Mouse (Mus musculus): ENCODE data around the gene Mast4. TPM values are rescaled to one million over a fixed set of nuclear protein-coding genes. Genes with fewer than 3 reads are reported as not detected.

The Mast4 gene
- total and polyA plus RNA-seq, 3 experiments, result 0.04 to 1.1 (median 0.23) TPM

DNA sequence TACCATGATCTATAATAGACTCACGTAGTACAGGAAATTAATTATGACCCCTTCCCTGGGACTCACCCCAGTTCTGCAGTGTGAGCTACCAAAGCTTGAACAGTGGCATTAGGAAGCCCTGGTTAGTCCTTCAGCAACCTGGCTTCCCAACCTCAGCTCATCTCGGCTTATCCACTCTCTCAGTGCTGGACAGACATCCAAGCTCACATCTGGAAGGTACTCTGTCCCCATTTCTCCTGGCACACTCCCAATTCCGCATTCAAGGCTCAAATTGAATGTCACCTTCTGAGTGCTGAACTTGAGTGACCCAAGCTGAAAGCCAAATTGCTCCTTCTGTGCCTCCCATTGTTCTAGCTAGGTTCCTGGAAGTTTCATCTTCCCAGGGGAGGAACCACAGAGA, 76.2 kb downstream of the Mast4 start:
- Histone ChIP-seq H3K27me3 (ENCODE audit: insufficient read depth, low read length) (peaks cover 10% of the 10 kb centered on the region; the same call in 1 of the 2 replicates), H3K36me3 (replicated peaks) (no peaks in the 10 kb centered on the region), H3K9me3 (replicated peaks) (no peaks in the 10 kb centered on the region), H3K4me3 (ENCODE audit: low read depth, low read length) (no peak overlapping the region), H3K4me1 (ENCODE audit: insufficient read depth, low read depth, low read length) (peaks cover 2% of the 10 kb centered on the region; the same call in 1 of the 2 replicates)
- ATAC-seq (ENCODE audit: extremely low read depth, insufficient number of reproducible peaks, low FRiP score, poor library complexity, severe bottlenecking) (no peak), DNase-seq (ENCODE audit: low spot score) (no peak)
- TF ChIP-seq TAL1 (conservative IDR thresholded peaks at IDR 0.05; ENCODE audit: low read depth, low read length) (no peak), POLR2AphosphoS5 (IDR thresholded peaks at IDR 0.05; ENCODE audit: insufficient replicate concordance, low read depth, low read length) (no peak), GATA2 (IDR thresholded peaks at IDR 0.05; ENCODE audit: borderline replicate concordance, low read depth, low read length) (no peak), CTCF (IDR thresholded peaks at IDR 0.05; ENCODE audit: low read depth, low read length) (no peak), GATA1 (IDR thresholded peaks at IDR 0.05; ENCODE audit: borderline replicate concordance, low read length) (no peak)

DNA sequence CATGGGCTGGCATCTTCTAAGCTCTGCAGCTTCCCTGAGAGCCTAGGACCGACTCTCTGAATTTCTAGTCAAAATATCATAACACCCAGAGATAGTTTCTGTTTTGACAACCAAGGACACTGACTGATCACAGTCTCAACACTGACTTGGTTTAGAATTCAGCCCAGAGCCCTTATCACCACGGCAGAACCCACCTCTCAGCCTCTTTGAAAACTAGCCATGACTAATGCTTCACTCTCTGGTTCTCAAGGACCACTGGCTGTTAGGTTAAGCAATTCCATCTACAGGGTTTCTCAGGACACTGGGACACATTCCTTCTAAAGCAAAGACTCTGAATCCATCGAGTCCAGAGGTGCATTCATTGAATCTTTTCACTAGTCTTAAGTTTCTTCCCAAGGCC, 79.4 kb downstream of the Mast4 start:
- ATAC-seq (ENCODE audit: extremely low read depth, insufficient number of reproducible peaks, low FRiP score, poor library complexity, severe bottlenecking) (no peak), DNase-seq (ENCODE audit: low spot score) (no peak)
- TF ChIP-seq GATA1 (IDR thresholded peaks at IDR 0.05; ENCODE audit: borderline replicate concordance, low read length), result no peak
- no peak for TF ChIP-seq TAL1 (conservative IDR thresholded peaks at IDR 0.05; ENCODE audit: low read depth, low read length)
- TF ChIP-seq CTCF (IDR thresholded peaks at IDR 0.05; ENCODE audit: low read depth, low read length), result no peak
- TF ChIP-seq GATA2 (IDR thresholded peaks at IDR 0.05; ENCODE audit: borderline replicate concordance, low read depth, low read length), result no peak
- no peak for TF ChIP-seq POLR2AphosphoS5 (IDR thresholded peaks at IDR 0.05; ENCODE audit: insufficient replicate concordance, low read depth, low read length)
- Histone ChIP-seq H3K27me3 (ENCODE audit: insufficient read depth, low read length) (peaks cover 10% of the 10 kb centered on the region; the same call in 1 of the 2 replicates), H3K4me3 (ENCODE audit: low read depth, low read length) (no peak overlapping the region), H3K4me1 (ENCODE audit: insufficient read depth, low read depth, low read length) (peaks cover 2% of the 10 kb centered on the region; the same call in 1 of the 2 replicates), H3K36me3 (replicated peaks) (no peaks in the 10 kb centered on the region), H3K9me3 (replicated peaks) (no peaks in the 10 kb centered on the region)

DNA sequence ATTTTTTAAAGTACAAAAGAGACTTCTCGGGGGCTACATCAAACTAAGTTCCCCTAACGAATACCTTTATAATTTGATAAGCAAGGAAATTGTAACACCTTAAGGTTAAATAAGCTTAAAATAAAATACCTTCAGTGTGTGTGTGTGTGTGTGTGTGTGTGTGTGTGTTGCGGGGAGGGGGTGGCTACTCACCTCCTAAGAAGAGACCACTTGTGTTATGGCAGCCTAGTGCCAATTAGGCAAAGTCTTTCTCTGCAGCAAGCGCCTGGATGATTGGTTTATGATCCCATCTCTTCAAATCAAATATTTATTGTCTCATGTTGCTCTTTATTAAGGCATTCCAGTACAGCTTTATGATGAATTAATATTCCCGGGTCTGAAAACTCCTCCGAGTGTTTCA, 81.2 kb downstream of the Mast4 start:
- no peak for TF ChIP-seq GATA2 (IDR thresholded peaks at IDR 0.05; ENCODE audit: borderline replicate concordance, low read depth, low read length)
- no peak for TF ChIP-seq POLR2AphosphoS5 (IDR thresholded peaks at IDR 0.05; ENCODE audit: insufficient replicate concordance, low read depth, low read length)
- TF ChIP-seq TAL1 (conservative IDR thresholded peaks at IDR 0.05; ENCODE audit: low read depth, low read length), result no peak
- TF ChIP-seq CTCF (IDR thresholded peaks at IDR 0.05; ENCODE audit: low read depth, low read length), result no peak
- no peak for TF ChIP-seq GATA1 (IDR thresholded peaks at IDR 0.05; ENCODE audit: borderline replicate concordance, low read length)
- ATAC-seq (ENCODE audit: extremely low read depth, insufficient number of reproducible peaks, low FRiP score, poor library complexity, severe bottlenecking), result no peak

DNA sequence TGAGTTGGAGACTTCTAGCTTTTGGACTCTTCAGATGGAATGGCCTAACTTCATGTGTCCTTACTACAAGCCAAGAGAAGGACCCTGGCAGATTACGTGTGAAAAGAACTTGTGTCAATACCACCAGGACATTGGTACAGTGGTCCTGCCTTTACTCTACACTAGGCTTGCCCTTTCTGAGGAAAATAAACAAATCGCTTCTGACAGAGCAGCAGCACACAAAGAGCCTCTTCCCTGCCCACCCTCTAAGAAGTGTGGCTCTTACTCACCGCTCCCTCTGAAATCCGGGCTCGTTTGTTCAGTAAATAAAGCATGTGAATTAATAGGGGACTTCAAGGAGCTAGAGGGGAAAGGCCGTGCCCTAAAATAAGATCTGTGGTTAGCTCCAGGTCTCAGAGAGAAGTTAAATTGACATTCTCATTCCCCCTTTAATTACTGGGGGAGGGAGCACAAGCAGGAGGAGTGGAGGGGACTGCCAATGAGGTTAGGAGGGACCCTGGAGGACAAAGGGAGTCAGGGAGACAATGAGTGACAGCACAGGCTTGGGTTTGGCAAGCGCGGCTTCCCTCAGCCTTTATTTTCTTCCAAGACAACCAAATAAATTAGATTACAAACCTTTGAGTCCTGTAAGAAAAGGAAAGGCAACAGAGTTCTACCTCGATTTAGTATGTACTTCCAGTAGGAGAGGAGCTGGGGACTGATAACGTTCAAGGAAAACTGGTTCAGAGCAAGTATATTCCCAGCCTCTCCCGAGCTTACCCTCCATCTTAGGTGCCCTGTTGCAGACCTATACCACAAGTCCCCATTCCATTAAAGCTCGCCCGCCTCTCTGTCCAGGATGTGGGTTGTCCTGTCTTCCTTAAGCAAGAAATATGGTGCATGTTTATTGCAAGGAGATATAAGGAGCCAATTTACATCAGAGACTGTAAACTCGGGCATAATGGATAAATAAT, 85.9 kb downstream of the Mast4 start:
- Histone ChIP-seq H3K4me3 (ENCODE audit: low read depth, low read length) (no peak overlapping the region), H3K27me3 (ENCODE audit: insufficient read depth, low read length) (peaks cover 8% of the 10 kb centered on the region), H3K9me3 (replicated peaks) (no peaks in the 10 kb centered on the region), H3K36me3 (replicated peaks) (no peaks in the 10 kb centered on the region), H3K4me1 (ENCODE audit: insufficient read depth, low read depth, low read length) (no peaks in the 10 kb centered on the region)
- ATAC-seq (ENCODE audit: extremely low read depth, insufficient number of reproducible peaks, low FRiP score, poor library complexity, severe bottlenecking), result no peak
- no peak for DNase-seq (ENCODE audit: low spot score)
- no peak for TF ChIP-seq GATA2 (IDR thresholded peaks at IDR 0.05; ENCODE audit: borderline replicate concordance, low read depth, low read length)
- no peak for TF ChIP-seq GATA1 (IDR thresholded peaks at IDR 0.05; ENCODE audit: borderline replicate concordance, low read length)
- no peak for TF ChIP-seq POLR2AphosphoS5 (IDR thresholded peaks at IDR 0.05; ENCODE audit: insufficient replicate concordance, low read depth, low read length)
- TF ChIP-seq CTCF (IDR thresholded peaks at IDR 0.05; ENCODE audit: low read depth, low read length), result no peak
- TF ChIP-seq TAL1 (conservative IDR thresholded peaks at IDR 0.05; ENCODE audit: low read depth, low read length), result no peak

More for the DNA sequence above, 81.2 kb downstream of the Mast4 start:
- Histone ChIP-seq H3K9me3 (replicated peaks) (no peaks in the 10 kb centered on the region), H3K27me3 (ENCODE audit: insufficient read depth, low read length) (0 out of 2 replicates have a peak, but pooled peaks cover 5% of the 10 kb centered on the region), H3K4me3 (ENCODE audit: low read depth, low read length) (no peak overlapping the region), H3K4me1 (ENCODE audit: insufficient read depth, low read depth, low read length) (peaks cover 2% of the 10 kb centered on the region; the same call in 1 of the 2 replicates), H3K36me3 (replicated peaks) (no peaks in the 10 kb centered on the region)
- DNase-seq (ENCODE audit: low spot score), result no peak

DNA sequence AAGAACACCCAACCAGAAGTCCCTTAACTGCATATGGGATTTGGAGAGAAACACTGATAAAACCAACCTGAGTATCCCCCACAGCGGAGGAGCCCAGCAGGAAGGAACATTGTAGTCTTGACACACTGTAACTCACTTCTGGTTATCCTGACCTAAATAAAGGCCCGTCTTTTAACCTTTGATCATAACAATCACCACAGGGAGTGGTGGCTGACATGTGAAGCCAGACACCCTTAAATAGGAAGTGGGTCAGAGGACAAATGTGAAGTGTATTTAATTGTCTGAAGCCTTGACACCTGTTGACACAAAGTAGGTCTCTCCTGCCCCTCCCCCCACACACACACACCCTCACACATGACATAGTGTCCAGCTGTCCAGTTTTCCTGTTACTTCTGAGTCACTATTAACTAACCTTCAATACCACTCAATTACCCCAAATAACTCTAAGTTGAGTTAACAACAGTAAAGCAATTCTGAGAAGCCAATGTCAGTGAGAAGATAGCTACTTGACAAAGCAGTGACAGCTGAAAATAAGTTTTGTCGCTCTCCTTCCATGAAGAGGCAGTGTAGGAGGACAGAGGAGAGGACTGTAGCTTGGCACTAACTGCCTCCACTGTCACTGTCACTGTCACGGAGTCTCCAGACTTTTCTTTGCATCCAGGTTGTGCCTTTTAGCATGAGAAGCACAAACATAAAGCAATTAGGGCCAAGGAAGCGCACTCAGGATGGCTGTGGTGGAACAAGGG, 87.2 kb downstream of the Mast4 start:
- TF ChIP-seq GATA2 (IDR thresholded peaks at IDR 0.05; ENCODE audit: borderline replicate concordance, low read depth, low read length) (no peak), TAL1 (conservative IDR thresholded peaks at IDR 0.05; ENCODE audit: low read depth, low read length) (no peak), POLR2AphosphoS5 (IDR thresholded peaks at IDR 0.05; ENCODE audit: insufficient replicate concordance, low read depth, low read length) (no peak), CTCF (IDR thresholded peaks at IDR 0.05; ENCODE audit: low read depth, low read length) (no peak), GATA1 (IDR thresholded peaks at IDR 0.05; ENCODE audit: borderline replicate concordance, low read length) (no peak)
- Histone ChIP-seq H3K9me3 (replicated peaks) (no peaks in the 10 kb centered on the region), H3K4me1 (ENCODE audit: insufficient read depth, low read depth, low read length) (no peaks in the 10 kb centered on the region), H3K27me3 (ENCODE audit: insufficient read depth, low read length) (peaks cover 8% of the 10 kb centered on the region), H3K4me3 (ENCODE audit: low read depth, low read length) (no peak overlapping the region), H3K36me3 (replicated peaks) (no peaks in the 10 kb centered on the region)
- ATAC-seq (ENCODE audit: extremely low read depth, insufficient number of reproducible peaks, low FRiP score, poor library complexity, severe bottlenecking) (no peak), DNase-seq (ENCODE audit: low spot score) (no peak)

Data from G1E (cell line).